Mouse (Mus musculus) neural tube, embryonic 15.5 days (tissue): Measurements from ENCODE around the gene Cln5. TPM values are rescaled to one million over a fixed set of nuclear protein-coding genes. Genes with fewer than 3 reads are reported as not detected.

Source experiments
- ATAC-seq: fragments of 200-750 bp; cut with Nextera tagmentation; 2 replicates; pipeline ENCODE4 v1.8.0; 2017; ENCODE audit warnings: mild to moderate bottlenecking, moderate TSS enrichment, moderate library complexity; ENCODE audit not compliant: low FRiP score
- H3K27ac ChIP-seq: fragments of 300-500 bp; sonication (generic); replicated peaks from 2 replicates; pipeline ENCODE4 v1.5.1; 2015; ENCODE audit warnings: mild to moderate bottlenecking, inconsistent platforms
- H3K27me3 ChIP-seq: fragments of 300-500 bp; sonication (generic); replicated peaks from 2 replicates; pipeline ENCODE4 v1.6.1; 2015; ENCODE audit warnings: inconsistent platforms
- H3K36me3 ChIP-seq: fragments of 300-500 bp; sonication (generic); 2 replicates; pipeline ENCODE4 v1.6.1; 2015; ENCODE audit warnings: inconsistent platforms
- H3K4me1 ChIP-seq: fragments of 300-500 bp; sonication (generic); 2 replicates; pipeline ENCODE4 v1.6.1; 2015; ENCODE audit warnings: inconsistent platforms
- H3K4me2 ChIP-seq: fragments of 300-500 bp; sonication (generic); 2 replicates; pipeline ENCODE4 v1.6.1; 2015; ENCODE audit warnings: inconsistent platforms, mild to moderate bottlenecking, moderate library complexity
- H3K4me3 ChIP-seq: fragments of 300-500 bp; sonication (generic); replicated peaks from 2 replicates; pipeline ENCODE4 v1.5.1; 2015; ENCODE audit warnings: mild to moderate bottlenecking, inconsistent platforms
- H3K9ac ChIP-seq: fragments of 300-500 bp; sonication (generic); replicated peaks from 2 replicates; pipeline ENCODE4 v1.6.1; 2015; ENCODE audit warnings: mild to moderate bottlenecking, inconsistent platforms
- H3K9me3 ChIP-seq: fragments of 300-500 bp; sonication (generic); replicated peaks from 2 replicates; pipeline ENCODE4 v1.6.1; 2016; ENCODE audit warnings: inconsistent platforms
- WGBS: fragments of 180-500 bp; shearing (Covaris S2); methylation state at CpG from one replicate; pipeline ENCODE4 v1.1.7; 2015; ENCODE audit warnings: mixed read lengths; 5-methylcytosine and 5-hydroxymethylcytosine counted together
- polyA plus RNA-seq: library from polyadenylated mRNA; unstranded; fragments of >200 nt; fragmentation: Nextera tagmentation; extraction: Ambion mirVana; gene quantifications from 2 replicates; pipeline ENCODE4 v1.2.1, GENCODE M21; 2015

Gene Cln5
- polyA plus RNA-seq, 1 experiment from 2014 or later: 12.9 TPM

DNA sequence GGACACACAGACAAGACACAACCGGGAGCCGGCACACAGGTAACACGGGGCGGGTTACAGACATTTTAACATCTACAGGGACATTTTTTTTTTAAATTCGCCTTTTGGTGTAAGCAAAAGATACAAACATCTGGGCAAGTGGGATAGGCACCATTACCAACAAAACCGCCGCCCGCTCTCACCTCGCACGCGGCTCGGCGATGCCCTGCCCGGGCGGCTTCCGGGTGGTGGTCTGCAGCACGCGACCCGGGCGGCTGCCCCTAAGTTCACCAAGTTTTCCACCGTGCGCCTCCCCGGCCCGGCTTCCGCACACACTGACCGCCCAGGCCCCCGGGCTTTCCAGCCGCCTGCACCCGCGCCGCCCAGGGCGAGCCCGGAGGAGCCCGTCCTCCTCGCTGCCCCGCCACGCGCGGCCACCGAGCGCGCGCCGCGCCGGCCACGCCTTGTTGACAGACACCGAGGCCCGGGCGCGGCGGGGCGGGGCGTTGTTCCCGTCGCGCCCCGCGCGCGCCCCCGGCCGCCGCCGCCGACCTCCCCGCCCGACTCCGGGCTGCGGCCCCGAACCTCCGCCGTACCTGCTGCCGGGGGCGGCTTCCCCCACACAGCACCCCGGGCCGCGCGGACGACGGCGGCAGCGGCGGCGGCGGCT is 28.7 kb downstream of the Cln5 start:
- H3K36me3 ChIP-seq: no peaks in the 10 kb centered on the region
- no peaks in the 10 kb centered on the region for H3K9me3 ChIP-seq
- peak; percentile 89 for ATAC-seq
- H3K4me1 ChIP-seq: peaks cover 34% of the 10 kb centered on the region
- H3K27ac ChIP-seq: peak overlapping the region; percentile 98
- peak overlapping the region; percentile 94 for H3K9ac ChIP-seq
- peak overlapping the region; percentile 96 for H3K4me3 ChIP-seq
- peak overlapping the region; percentile 78 for H3K4me2 ChIP-seq
- WGBS: under 1% methylated on average over 45 of the region's 86 CpGs
- H3K27me3 ChIP-seq: no peaks in the 10 kb centered on the region

- ATAC-seq: peak; percentile 86
- WGBS: under 1% methylated on average over 88 of the region's 88 CpGs
- Histone ChIP-seq H3K4me3 (peak within 1 kb of the TSS; percentile 96), H3K9me3 (no peaks in the 10 kb centered on the region), H3K27ac (peak within 1 kb of the TSS; percentile 98), H3K9ac (peak within 1 kb of the TSS; percentile 94), H3K36me3 (no peaks in the 10 kb centered on the region), H3K4me2 (peak within 1 kb of the TSS; percentile 78), H3K27me3 (no peaks in the 10 kb centered on the region), H3K4me1 (peaks cover 28% of the 10 kb centered on the region)
Measured at GRCm38 (mm10) chr14:103099238-103099933, 29.4 kb downstream of the Cln5 start, which contains the start of gene Fbxl3. Fbxl3 (minus strand) TSS chr14:103099566.

GRCm38 (mm10) chr14:103100296-103100695 is 30.3 kb downstream of the Cln5 start:
- ATAC-seq: no peak
- Histone ChIP-seq H3K27me3 (no peaks in the 10 kb centered on the region), H3K4me1 (peaks cover 21% of the 10 kb centered on the region), H3K27ac (no peak overlapping the region), H3K36me3 (no peaks in the 10 kb centered on the region), H3K9me3 (no peaks in the 10 kb centered on the region), H3K4me2 (peak overlapping the region; percentile 78; the same call in 1 of the 2 replicates), H3K4me3 (no peak overlapping the region), H3K9ac (no peak overlapping the region)
- WGBS: 86% methylated on average over 13 of the region's 13 CpGs

GRCm38 (mm10) chr14:103101171-103101570 is 31.2 kb downstream of the Cln5 start:
- no peak overlapping the region for H3K4me3 ChIP-seq
- 76% methylated on average over 3 of the region's 3 CpGs for WGBS
- H3K27ac ChIP-seq: no peak overlapping the region
- no peak for ATAC-seq
- no peaks in the 10 kb centered on the region for H3K9me3 ChIP-seq
- H3K36me3 ChIP-seq: no peaks in the 10 kb centered on the region
- H3K9ac ChIP-seq: no peak overlapping the region
- H3K27me3 ChIP-seq: no peaks in the 10 kb centered on the region
- peaks cover 15% of the 10 kb centered on the region for H3K4me1 ChIP-seq
- no peak overlapping the region for H3K4me2 ChIP-seq

- no peaks in the 10 kb centered on the region for H3K27me3 ChIP-seq
- 52% methylated on average over 6 of the region's 6 CpGs for WGBS
- H3K36me3 ChIP-seq: no peaks in the 10 kb centered on the region
- peaks cover 6% of the 10 kb centered on the region for H3K4me1 ChIP-seq
- no peaks in the 10 kb centered on the region for H3K9me3 ChIP-seq
- no peak overlapping the region for H3K4me2 ChIP-seq
- H3K4me3 ChIP-seq: no peak overlapping the region
- no peak overlapping the region for H3K27ac ChIP-seq
- H3K9ac ChIP-seq: no peak overlapping the region
- no peak for ATAC-seq
Measured at GRCm38 (mm10) chr14:103102246-103102645, 32.2 kb downstream of the Cln5 start.

GRCm38 (mm10) chr14:103102731-103103335 is 32.8 kb downstream of the Cln5 start:
- Histone ChIP-seq H3K9me3 (no peaks in the 10 kb centered on the region), H3K27ac (no peak overlapping the region), H3K4me2 (no peak overlapping the region), H3K27me3 (no peaks in the 10 kb centered on the region), H3K4me1 (peaks cover 3% of the 10 kb centered on the region), H3K36me3 (no peaks in the 10 kb centered on the region), H3K9ac (no peak overlapping the region), H3K4me3 (no peak overlapping the region)
- ATAC-seq: no peak
- whole genome bisulfite sequencing: 80% methylated on average over 10 of the region's 10 CpGs

GRCm38 (mm10) chr14:103106301-103106700 is 36.3 kb downstream of the Cln5 start:
- no peak for ATAC-seq
- Histone ChIP-seq H3K27me3 (no peaks in the 10 kb centered on the region), H3K9me3 (no peaks in the 10 kb centered on the region), H3K9ac (no peak overlapping the region), H3K4me1 (no peaks in the 10 kb centered on the region), H3K4me2 (no peak overlapping the region), H3K27ac (no peak overlapping the region), H3K36me3 (no peaks in the 10 kb centered on the region), H3K4me3 (no peak overlapping the region)
- WGBS: 93% methylated on average over 2 of the region's 2 CpGs

DNA sequence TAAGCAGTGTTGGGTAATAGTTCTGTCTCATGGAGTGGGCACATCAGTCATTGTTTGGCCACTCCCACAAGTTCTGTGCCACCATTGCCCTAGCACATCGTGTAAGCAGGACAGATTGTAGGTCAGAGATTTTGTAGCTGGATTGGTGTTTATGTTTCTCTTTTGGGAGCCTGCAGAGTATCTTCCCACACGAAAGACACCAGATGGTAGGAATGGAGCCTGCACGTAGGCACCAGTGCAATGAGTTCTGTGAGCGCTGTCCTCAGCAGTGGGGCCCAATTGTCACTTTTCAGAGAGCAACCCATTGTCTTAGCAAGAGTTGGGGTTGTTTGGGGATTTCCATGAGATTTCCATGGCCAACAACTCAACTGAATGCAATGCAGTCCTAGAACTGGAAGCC is 40.0 kb downstream of the Cln5 start:
- Histone ChIP-seq H3K4me1 (no peaks in the 10 kb centered on the region), H3K9ac (no peak overlapping the region), H3K9me3 (no peaks in the 10 kb centered on the region), H3K4me3 (no peak overlapping the region), H3K27me3 (no peaks in the 10 kb centered on the region), H3K4me2 (no peak overlapping the region), H3K27ac (no peak overlapping the region), H3K36me3 (peaks cover 20% of the 10 kb centered on the region)
- no peak for ATAC-seq
- 84% methylated on average over 4 of the region's 4 CpGs for WGBS

DNA sequence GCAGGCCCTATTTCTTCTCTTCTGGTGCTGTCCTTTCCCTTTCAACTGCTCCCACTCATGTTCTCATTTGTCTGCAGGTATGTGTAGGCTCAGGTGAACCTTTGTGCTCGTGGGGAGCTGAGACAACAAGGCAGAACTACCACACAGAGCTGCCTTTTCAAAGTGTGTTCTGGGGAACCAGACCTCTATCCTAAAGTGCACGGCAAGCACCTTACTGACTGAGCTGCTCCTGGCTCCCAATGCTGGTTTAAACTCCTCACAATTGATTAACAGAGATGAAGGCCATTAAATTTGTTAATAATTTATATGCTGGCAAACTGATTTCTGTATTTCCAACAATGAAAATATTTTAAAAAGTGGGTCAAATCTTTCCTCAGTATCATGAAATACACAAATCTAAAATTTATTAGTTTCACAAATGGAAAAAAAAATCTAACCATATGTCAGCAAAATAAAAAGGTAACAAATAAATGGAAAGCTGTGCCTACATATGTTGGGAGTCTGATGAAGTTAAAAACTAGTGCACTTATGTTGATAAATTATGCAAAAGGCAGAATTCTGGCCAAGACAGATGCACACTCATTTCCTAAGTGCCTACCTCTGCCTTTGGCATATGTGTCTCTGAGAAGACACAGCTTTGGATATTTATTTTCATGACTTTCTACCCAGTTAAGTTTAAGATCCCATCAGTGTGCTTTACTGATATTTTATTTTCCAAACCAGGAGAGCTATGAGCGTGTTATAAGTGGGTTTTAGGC is 42.8 kb downstream of the Cln5 start:
- 92% methylated on average over 3 of the region's 3 CpGs for WGBS
- no peak overlapping the region for H3K27ac ChIP-seq

DNA sequence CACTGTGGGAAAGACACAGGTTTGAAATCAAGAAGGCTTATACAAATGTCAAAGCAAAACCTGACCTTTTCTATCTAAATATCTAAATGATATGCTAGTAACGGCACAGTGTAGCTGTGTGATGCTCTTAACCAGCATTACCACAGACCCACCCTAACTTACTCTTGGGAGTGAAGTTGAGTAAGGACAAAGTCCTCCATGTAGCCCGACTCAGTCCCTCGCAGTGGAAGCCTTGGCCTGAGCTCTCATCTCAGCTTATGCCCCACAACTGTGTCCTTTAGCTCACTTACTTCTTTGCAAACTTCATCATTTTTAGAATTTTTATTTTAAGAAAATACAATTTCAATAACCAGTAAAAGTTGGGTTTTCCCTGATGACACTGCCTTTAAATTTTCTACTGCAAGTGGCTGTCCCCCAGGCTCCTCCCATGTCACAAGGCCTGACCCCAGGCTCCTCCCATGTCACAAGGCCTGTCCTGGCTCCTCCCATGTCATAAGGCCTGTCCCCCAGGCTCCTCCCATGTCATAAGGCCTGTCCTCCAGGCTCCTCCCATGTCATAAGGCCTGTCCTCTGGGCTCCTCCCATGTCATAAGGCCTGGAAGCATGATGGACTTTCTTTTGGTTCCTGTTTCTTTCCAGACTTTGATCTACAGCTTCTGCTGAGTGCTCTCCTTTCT is 45.1 kb downstream of the Cln5 start:
- H3K4me2 ChIP-seq: no peak overlapping the region
- H3K4me3 ChIP-seq: no peak overlapping the region
- H3K27ac ChIP-seq: no peak overlapping the region
- 94% methylated on average over 3 of the region's 3 CpGs for WGBS
- no peaks in the 10 kb centered on the region for H3K9me3 ChIP-seq
- no peaks in the 10 kb centered on the region for H3K4me1 ChIP-seq
- peaks cover 65% of the 10 kb centered on the region for H3K36me3 ChIP-seq
- no peak for ATAC-seq
- H3K9ac ChIP-seq: no peak overlapping the region
- no peaks in the 10 kb centered on the region for H3K27me3 ChIP-seq

More for the DNA sequence above, 42.8 kb downstream of the Cln5 start:
- Histone ChIP-seq H3K9me3 (no peaks in the 10 kb centered on the region), H3K27me3 (no peaks in the 10 kb centered on the region), H3K4me2 (no peak overlapping the region), H3K4me3 (no peak overlapping the region), H3K9ac (no peak overlapping the region), H3K36me3 (peaks cover 47% of the 10 kb centered on the region), H3K4me1 (no peaks in the 10 kb centered on the region)
- no peak for ATAC-seq

DNA sequence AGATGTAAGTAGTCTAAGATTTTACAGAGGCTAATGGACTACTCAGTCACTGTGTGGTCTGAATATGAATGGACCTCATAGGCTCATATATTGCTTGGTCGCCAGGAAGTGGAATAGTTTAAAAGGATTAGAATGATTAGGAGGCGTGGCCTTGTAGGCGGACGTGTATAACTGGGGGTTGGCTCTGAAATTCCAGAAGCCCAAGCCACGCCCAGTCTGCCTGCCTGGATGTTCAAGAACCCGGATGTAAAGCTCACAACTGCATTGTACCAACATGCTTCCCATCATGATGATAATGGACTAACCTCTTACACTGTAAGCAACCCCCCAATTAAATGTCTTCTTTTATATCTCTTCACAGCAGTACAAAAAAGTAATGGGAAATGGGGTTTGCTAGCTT is 55.7 kb downstream of the Cln5 start:
- Histone ChIP-seq H3K36me3 (peaks cover 64% of the 10 kb centered on the region), H3K4me1 (no peaks in the 10 kb centered on the region), H3K27me3 (no peaks in the 10 kb centered on the region), H3K9me3 (no peaks in the 10 kb centered on the region), H3K27ac (no peak overlapping the region), H3K4me2 (no peak overlapping the region), H3K4me3 (no peak overlapping the region), H3K9ac (no peak overlapping the region)
- WGBS: 91% methylated on average over 6 of the region's 6 CpGs
- no peak for ATAC-seq
